Mouse (Mus musculus): ENCODE results near the gene Mpst. TPM values are rescaled to one million over a fixed set of nuclear protein-coding genes. Genes with fewer than 3 reads are reported as not detected.

Gene Mpst
- total RNA-seq, 2 experiments from 2014 or later = 28.6 to 30.7 TPM

DNA sequence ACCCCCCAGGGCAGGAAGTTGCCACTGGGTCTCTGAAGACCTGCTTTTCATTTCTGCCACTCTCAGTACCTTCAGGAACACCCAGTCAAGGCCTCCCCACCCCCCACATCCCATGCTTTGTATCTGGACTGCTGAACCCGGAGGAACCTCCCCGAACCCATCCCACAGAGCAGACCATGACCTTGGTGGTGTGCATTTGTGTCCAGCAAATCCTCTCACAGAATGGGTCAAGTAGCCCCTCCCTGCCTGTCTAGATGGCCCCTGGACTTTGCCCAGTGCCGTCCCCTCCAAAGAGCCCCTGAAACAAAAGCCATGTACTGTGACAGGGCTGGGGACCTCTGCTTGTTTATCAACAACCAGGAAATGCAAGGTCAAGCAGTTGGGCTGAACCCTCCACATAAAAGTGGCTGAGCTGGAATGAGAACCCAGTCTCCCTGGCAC is 2.9 kb upstream of the Mpst start:
- DNase-seq (ENCODE audit: low spot score in 2 of 2) = no peak

GRCm38 (mm10) chr15:78403896-78404295 is 2.3 kb upstream of the Mpst start:
- no peak for DNase-seq (ENCODE audit: low spot score in 2 of 2)

DNA sequence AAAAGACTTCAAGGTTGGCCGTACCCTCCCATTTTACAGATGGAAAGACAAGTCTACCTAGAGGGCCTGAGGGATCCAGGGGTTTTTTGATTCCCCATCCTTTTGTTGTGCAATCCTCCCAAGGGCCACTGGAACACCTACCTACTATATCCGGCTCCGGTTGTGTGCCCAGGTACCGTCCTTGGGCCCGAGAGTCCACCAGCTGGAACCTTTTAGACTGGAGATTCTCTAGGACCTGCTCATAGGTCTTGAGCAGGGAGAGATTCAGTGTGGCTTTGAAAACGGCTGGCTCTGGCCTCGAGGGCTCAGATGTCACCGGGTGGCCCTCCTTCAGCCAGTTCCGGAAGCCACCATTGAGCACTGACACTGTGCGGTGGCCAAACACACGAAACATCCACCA is 1.1 kb upstream of the Mpst start:
- DNase-seq (ENCODE audit: low spot score in 2 of 2) = no peak

DNA sequence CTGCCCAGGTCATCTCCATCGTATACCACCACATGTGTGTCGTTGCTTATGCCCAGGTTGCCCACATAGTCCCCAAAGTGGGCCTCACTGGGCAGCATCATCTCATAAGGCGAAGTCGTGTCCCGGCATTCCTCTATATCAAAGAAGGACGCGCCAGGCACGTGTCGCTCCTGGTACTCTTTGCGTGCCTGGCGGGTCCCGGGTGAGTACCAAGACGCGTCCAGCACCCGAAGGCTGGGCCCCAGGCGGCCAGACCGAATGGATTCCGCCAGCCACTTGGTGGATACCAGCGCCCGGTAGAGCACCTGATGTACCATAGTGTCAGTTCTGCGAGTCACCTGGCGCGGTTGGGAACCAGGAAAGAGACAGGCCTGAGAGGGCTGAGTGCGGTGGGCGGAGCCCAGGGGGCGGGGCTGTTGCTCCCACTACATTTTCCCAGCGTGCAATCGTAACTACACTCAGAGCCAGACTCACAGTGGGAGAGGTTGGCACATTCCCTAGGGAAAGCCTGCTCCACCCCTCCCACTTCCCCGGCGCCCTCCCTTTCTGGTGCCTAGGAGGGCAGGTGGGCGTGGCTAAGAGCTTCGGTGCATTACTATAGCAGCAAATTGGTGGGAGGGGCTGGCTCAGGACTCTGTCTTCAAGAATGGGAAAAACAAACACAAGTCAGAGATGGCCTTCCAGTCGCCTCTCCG is 552 bp upstream of the Mpst start, which contains the start of gene Tst:
Gene Tst, minus strand, starts transcription at position 391 of the 695 bp plus-strand sequence.
- peak; percentile 88 to 96 for DNase-seq (ENCODE audit: low spot score in 2 of 2)

DNA sequence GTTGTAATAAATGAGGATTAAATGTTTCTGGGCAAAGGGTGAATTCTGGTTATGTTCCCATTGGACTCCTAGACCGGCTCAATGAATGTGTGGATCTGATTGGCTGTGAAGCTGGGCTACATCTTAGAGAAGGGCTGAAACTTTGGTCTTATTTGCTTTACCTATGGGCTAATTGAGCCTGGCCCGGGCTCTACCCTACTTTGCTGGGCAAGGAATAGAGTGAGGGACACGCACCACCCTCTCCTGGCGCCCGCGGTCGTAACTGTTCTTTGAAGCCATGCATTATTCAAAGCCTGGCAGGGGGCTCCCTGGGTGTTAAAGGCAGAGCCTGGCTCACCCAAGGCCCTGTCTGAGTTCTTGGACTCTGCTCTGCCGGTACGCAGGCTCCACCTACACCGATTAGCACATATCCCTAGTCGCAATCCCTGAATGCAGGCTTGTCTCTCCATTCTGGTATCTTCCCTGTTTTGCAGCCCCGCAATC is 3.4 kb downstream of the Mpst start:
- DNase-seq (ENCODE audit: low spot score in 2 of 2) = no peak

DNA sequence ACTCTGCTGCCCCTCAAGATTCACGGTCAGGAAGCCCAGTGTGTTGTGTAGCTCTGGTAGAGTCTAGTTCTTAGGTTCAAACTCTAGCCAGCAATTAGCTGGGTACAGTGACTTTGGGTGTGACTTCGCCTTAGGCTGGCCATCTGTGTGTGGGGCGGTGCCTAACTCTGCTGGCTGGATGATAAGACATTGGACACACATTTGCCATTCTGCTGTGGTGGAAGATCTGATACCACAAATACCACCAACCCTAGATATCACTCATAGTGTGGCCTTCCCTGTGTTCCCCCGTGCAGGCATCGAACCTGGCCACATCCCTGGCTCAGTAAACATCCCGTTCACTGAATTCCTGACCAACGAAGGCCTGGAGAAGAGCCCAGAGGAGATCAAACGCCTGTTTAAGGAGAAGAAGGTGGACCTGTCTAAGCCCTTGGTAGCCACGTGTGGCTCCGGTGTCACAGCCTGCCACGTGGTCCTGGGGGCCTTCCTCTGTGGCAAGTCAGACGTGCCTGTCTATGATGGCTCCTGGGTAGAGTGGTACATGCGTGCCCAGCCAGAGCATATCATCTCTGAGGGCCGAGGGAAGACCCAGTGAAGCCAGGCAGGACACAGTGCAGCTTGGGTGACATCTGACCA is 7.0 kb downstream of the Mpst start:
- DNase-seq (ENCODE audit: low spot score in 2 of 2) = no peak

DNA sequence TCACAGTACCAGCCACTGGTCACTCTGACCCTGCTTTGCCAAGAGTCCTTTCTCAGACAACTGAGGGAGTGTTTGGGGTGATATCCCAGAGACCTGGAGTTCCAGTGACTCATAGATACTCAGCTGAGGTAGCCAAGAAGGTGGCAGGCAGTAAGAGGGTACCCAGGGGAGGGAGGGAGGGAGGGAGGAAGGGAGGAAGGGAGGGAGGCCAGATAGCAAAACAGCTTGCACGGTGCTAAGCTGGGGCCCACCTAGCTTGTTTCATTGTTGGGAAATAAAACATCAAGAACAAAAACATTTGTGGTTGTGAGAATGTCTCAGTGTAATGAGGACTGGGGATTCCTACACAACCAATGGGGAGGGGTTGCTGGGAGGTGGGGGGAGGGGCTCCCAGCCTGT is 7.5 kb downstream of the Mpst start:
- no peak for DNase-seq (ENCODE audit: low spot score in 2 of 2)

DNA sequence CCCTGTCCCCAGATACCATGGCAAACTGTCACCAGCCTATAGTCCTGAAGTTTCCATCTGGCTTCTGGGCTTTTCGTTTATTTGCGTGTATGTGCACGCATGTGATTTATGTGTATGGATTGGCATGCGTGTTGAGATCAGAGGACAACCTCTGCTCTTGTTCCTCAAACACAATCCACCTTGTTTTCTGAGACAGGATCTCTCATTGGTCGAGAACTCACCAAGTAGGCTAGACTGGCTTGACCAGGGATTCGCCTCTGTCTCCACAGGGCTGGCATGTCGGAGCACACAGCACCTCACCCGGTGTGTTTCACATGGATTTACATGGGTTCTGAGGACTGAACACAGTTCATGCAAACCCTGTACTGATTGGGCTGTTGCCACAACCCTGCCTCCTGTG is 7.9 kb downstream of the Mpst start:
- no peak for DNase-seq (ENCODE audit: low spot score in 2 of 2)

DNA sequence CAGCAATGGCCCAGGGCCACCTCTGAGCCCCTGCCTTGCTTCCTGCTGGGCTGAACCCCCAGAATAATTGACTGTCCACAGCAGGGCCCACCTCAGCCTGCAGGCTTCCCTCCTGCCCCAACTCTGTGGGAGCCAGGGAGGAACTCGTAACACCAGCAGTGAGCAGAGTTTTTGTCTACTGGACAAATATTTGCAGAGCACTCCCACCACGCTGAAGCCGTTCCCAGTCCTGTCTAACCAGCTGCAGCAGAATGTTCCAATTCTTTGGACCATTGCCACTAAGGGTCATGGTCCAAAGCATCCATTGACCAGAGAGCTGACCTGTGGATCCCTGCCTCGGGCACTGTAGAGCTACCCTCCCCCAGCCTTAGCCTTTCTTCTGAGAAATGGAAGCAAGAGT is 10.7 kb downstream of the Mpst start:
- DNase-seq (ENCODE audit: low spot score in 2 of 2) = no peak

DNA sequence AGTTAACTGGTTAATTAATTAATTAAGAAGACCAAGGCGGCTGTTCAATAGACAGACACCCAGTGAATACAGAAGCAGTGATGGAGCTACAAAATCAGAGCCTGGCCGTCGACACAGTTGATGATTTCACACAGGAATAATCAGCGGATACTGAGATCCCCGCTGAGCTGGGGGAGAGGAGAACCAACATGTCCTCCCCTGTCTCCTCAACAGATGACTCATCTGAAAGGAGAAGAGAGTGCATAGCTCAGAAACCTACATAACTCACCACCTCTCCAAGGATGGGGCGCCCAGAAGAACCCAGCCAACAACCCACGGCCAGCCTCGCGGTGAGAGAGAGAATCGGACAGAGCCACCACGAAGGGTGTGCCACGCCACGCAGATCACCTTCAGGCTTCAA is 14.2 kb downstream of the Mpst start:
- DNase-seq (ENCODE audit: low spot score in 2 of 2) = no peak

DNA sequence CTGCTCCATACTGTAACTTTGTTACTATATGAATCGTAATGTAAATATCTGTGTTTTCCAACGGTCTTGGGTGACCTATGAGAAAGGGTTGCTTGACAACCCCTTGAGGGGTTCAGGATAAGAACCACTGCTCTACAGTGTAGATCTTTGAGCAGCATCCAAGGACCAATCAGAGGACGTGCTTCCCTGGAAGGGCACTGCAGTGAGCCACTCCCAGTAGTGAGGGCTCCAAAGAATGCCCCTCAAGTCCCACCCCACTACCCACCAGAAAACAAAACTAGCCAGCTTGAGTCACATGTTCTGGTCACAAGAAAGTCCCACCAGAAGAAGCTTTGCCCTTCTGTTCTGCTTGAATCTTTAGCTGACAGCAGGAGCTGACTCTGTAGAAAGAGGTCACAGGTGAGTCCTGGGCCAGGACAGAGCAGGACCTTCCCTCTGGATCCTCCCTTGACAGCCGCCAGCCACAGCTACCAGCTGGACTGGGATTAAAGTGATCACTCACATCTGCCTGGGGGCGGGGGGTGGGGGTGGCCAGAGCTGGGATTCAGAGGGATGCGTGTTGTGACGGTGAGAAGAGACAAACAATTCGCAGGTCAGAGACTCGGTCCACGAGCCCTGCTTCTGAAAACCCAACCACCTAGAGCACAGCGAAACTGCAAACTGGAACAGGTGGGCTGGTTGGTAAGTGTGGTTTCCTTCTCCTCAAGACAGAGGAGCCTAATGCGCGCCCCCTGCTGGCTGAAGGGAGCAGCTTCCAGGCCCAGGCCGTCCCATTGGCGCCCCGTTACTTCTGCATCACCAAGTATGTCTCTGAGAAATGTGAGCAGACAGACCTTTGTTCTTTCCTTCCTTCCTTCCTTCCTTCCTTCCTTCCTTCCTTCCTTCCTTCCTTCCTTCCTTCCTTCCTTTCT is 16.1 kb downstream of the Mpst start:
- peak; percentile 82 to 90 for DNase-seq (ENCODE audit: low spot score in 2 of 2)

DNA sequence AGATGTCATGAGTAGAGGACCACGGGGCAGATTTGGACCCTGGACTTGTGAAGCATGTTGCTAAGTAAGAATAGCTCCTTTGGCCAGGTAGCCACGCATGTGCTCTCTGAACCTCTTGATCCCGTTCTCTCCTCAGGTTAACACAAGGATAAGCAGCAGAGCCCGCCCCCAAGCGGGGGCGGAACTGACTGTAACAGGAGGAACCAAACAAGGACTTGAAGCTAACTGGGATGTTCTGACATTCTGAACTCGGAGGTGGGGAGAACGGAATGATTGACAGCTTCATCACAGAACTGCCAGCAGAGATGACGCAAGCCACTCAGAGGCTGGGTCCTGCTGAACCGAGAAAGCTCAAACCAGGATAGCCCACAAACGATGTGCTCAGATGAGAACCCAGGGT is 18.3 kb downstream of the Mpst start:
- no peak for DNase-seq (ENCODE audit: low spot score in 2 of 2)

- no peak for DNase-seq (ENCODE audit: low spot score in 2 of 2)
Observed at GRCm38 (mm10) chr15:78425230-78425629, 19.0 kb downstream of the Mpst start.

- peak; percentile 81 to 85 for DNase-seq (ENCODE audit: low spot score in 2 of 2)
Observed at GRCm38 (mm10) chr15:78428391-78429138, 22.3 kb downstream of the Mpst start, which contains the start of gene Kctd17. TSS of gene Kctd17 (plus strand) at chr15:78428564.

DNA sequence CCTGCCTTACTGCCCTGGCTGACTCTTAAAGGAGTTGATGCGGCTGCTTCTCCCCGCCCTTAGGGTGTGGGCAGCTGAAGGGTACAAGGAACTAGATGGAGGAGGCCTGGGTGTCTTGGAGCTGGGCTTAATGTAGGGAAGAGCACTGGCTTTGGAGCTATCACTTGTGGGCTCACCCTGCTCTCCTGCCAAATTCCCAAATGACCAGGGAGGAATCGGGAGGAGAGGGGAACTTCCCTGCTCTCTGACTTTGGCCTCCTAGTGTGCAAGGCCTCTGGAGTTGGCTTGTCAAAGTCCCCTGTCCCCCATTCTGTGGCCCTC is 22.9 kb downstream of the Mpst start:
- no peak for DNase-seq (ENCODE audit: low spot score in 2 of 2)

DNA sequence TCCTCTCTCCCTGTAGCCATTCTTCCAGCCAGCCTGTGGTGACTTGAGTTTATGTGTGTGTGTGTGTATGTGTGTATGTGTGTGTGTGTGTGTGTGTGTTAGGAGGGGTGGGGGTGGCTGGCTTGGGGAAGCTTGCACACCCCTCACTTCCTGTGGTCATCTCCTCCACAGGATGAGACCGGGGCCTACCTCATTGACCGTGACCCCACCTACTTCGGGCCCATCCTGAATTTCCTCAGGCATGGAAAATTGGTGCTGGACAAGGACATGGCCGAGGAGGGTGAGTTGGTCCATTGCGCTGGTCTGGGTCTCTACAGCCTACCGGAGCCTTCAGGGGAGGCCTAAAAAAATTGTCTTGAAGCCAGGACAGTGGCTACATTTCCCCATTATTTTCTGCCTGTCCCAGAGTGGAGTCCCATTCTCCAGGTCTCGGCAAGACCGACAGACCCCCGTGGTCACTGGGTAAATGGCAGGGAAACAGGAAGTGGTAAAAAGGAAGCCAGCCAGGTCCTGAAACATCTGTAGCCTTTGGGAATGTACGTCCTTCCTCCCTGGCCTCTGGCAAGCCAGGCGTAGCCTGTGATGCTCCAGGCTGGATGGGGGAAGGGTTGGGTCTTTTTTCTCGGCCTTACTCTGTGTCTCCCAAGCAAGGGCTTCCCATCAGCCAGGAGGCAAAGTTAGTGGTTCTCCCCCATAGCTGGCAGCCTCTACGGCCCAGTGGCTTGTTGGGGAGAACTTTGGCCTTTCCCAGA is 23.8 kb downstream of the Mpst start:
- no peak for DNase-seq (ENCODE audit: low spot score in 2 of 2)

DNA sequence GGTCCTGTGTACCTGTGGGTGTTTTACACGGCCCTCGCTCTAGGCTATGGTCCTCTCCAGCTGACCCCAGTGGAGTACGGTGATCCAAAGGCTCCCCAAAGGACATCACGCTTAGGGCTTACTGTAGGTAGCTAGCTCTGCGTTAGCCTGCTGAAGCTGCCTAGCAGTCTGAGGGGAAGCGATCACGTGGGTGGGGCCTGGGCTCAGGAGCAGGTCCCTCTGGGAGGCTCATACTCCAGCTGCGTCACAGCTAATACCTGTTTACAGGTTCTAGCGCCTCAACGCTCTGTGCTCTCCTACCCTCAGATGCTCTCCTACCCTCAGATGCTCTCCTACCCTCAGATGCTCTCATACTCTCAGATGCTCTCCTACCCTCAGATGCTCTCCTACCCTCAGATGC is 24.7 kb downstream of the Mpst start:
- no peak for DNase-seq (ENCODE audit: low spot score in 2 of 2)

DNA sequence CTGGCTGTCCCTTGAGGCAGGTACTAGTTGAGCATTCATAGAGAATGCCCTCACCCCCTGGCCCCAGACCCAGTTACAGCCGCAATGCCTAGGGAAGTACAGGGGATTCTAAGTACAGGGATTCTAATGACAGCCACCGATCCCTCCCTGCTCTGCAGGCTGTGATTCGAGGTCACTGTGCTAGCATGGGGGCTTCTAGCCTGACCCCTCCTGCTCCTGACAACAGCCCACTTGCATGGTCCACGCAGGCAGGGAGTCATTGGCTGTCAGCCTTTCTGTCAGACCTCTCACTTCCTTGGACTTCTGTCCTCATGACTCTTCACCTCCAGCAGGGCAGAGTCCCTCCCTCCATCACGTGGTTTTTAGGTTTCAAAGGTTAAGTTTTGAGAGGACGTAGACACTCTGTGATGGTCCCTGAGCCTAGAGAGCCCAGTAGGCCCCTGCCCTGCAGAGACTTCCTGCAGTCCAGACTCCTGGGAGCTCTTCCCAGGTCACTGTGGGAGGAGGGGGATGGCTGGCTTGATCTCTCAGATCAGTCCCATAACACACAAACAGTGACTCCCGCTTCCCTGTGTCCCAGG is 25.4 kb downstream of the Mpst start:
- no peak for DNase-seq (ENCODE audit: low spot score in 2 of 2)

- DNase-seq (ENCODE audit: low spot score in 2 of 2) = peak in 1 of 2 experiments; percentile 77
Observed at GRCm38 (mm10) chr15:78434896-78435520, 28.8 kb downstream of the Mpst start.

GRCm38 (mm10) chr15:78435681-78436080 is 29.5 kb downstream of the Mpst start:
- DNase-seq (ENCODE audit: low spot score in 2 of 2) = peak in 1 of 2 experiments; percentile 17
